ENCODE assay signal across 21 mouse cellular contexts in the genomic region with DNA sequence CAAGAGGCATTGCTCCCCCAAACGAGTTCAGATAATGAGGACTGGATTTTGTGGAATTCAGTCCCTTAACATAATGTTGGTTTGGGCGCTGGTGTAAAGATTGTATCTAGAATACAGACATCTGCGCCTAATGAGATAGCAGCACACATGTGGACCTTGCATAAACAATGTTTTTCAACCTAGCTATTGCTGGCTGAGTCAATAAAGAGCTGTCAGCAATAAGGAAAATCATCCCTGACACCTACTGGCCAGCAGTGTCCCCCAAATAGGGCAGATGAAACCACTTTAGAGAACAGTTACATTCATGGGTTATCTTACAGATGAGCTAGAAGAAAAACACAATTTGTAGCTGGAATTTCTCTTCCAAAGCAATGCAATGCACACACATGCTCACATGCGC.
DNase-seq lines count a peak whose midpoint lies in the region; ATAC-seq and TF ChIP-seq lines count a peak whose summit lies in the region.
"Had no signal": no experiment of that assay in that cellular context is flagged by ENCODE, and none has a peak within 500 bp of the region (broad histone marks: within the 10 kb centered on the region; RNA-seq: fewer than 3 reads in every experiment).

No protein-coding gene starts in this region.

- 36% methylated on average over 4 of the region's 4 CpGs for WGBS in heart, adult 2 months
- 34% methylated on average over 4 of the region's 4 CpGs for WGBS in heart, embryonic 11.5 days (ENCODE audit: insufficient replicate concordance)
- WGBS in midbrain, embryonic 11.5 days: 47% methylated on average over 4 of the region's 4 CpGs
- WGBS in midbrain, embryonic 10.5 days: 46% methylated on average over 4 of the region's 4 CpGs
- WGBS in hindbrain, postnatal 0 days: 45% methylated on average over 4 of the region's 4 CpGs

- H3K9ac ChIP-seq in heart, adult 2 months (ENCODE audit: low read depth, low read length): no peak overlapping the region
- no peak overlapping the region for H3K9ac ChIP-seq in heart, embryonic 11.5 days (ENCODE audit: low read depth, low read length)
- H3K9ac ChIP-seq in midbrain, embryonic 11.5 days (ENCODE audit: low read length): no peak overlapping the region
- H3K9ac ChIP-seq in hindbrain, postnatal 0 days (replicated peaks; ENCODE audit: low read length): no peak overlapping the region
- H3K9ac ChIP-seq: heart, embryonic 13.5 days; liver, embryonic 14.5 days; neural tube, embryonic 13.5 days; stomach, embryonic 15.5 days had no signal

- no peak overlapping the region for H3K4me2 ChIP-seq in heart, embryonic 11.5 days
- no peak overlapping the region for H3K4me2 ChIP-seq in midbrain, embryonic 11.5 days
- no peak overlapping the region for H3K4me2 ChIP-seq in hindbrain, postnatal 0 days (ENCODE audit: low read depth, low read length)
- H3K4me2 ChIP-seq: heart, embryonic 13.5 days; neural tube, embryonic 13.5 days; stomach, embryonic 15.5 days had no signal

- no peaks in the 10 kb centered on the region for H3K36me3 ChIP-seq in heart, adult 2 months (ENCODE audit: control insufficient read depth, insufficient read depth, low read length)
- no peaks in the 10 kb centered on the region for H3K36me3 ChIP-seq in heart, embryonic 11.5 days (ENCODE audit: control insufficient read depth, insufficient read depth, low read length)
- H3K36me3 ChIP-seq in midbrain, embryonic 11.5 days (ENCODE audit: control insufficient read depth, insufficient read depth, low read length): no peaks in the 10 kb centered on the region
- H3K36me3 ChIP-seq in midbrain, embryonic 10.5 days: no peaks in the 10 kb centered on the region
- no peaks in the 10 kb centered on the region for H3K36me3 ChIP-seq in hindbrain, postnatal 0 days (ENCODE audit: insufficient read depth, low read length)
- H3K36me3 ChIP-seq: heart, embryonic 13.5 days; neural tube, embryonic 13.5 days; stomach, embryonic 15.5 days had no signal

- TF ChIP-seq POLR2A in heart, adult 2 months (IDR thresholded peaks at IDR 0.05; ENCODE audit: insufficient read depth, low read depth, low read length): no peak

- TF ChIP-seq CTCF in heart, adult 2 months (IDR thresholded peaks at IDR 0.05): peak; percentile 11; the same call in 1 of the 2 replicates
- TF ChIP-seq CTCF in hindbrain, postnatal 0 days (IDR thresholded peaks at IDR 0.05; ENCODE audit: low read depth): peak; percentile 38

- intact Hi-C loops in heart, adult 2 months (cut with DNase I): no loop called here

- no peak overlapping the region for H3K27ac ChIP-seq in heart, adult 2 months
- no peak overlapping the region for H3K27ac ChIP-seq in heart, embryonic 11.5 days (ENCODE audit: low read depth, low read length)
- H3K27ac ChIP-seq in midbrain, embryonic 11.5 days (ENCODE audit: low read depth, low read length): no peak overlapping the region; the same call in 1 of the 2 replicates
- no peak overlapping the region for H3K27ac ChIP-seq in midbrain, embryonic 10.5 days (replicated peaks)
- H3K27ac ChIP-seq in hindbrain, postnatal 0 days: no peak overlapping the region
- H3K27ac ChIP-seq: heart, embryonic 13.5 days; liver, embryonic 14.5 days; neural tube, embryonic 13.5 days; stomach, embryonic 15.5 days had no signal

- no peak for TF ChIP-seq EP300 in heart, adult 2 months (IDR thresholded peaks at IDR 0.05; ENCODE audit: insufficient read depth, low read depth, low read length)

- H3K4me3 ChIP-seq in heart, adult 2 months: no peak overlapping the region
- no peak overlapping the region for H3K4me3 ChIP-seq in heart, embryonic 11.5 days (ENCODE audit: low read depth, low read length)
- no peak overlapping the region for H3K4me3 ChIP-seq in midbrain, embryonic 11.5 days (ENCODE audit: low read depth, low read length)
- no peak overlapping the region for H3K4me3 ChIP-seq in midbrain, embryonic 10.5 days
- H3K4me3 ChIP-seq in hindbrain, postnatal 0 days (ENCODE audit: low read length): no peak overlapping the region
- H3K4me3 ChIP-seq: heart, embryonic 13.5 days; neural tube, embryonic 13.5 days; stomach, embryonic 15.5 days had no signal

- no peaks in the 10 kb centered on the region for H3K79me2 ChIP-seq in heart, adult 2 months (replicated peaks; ENCODE audit: control insufficient read depth, insufficient read depth, low read length)

- ATAC-seq in heart, embryonic 11.5 days (replicated peaks; ENCODE audit: insufficient number of reproducible peaks, low FRiP score, low TSS enrichment): no peak
- ATAC-seq in midbrain, embryonic 11.5 days (ENCODE audit: low FRiP score): peak; percentile 40; the same call in 1 of the 2 replicates
- no peak; the same call in 1 of the 2 replicates for ATAC-seq in hindbrain, postnatal 0 days
- ATAC-seq: forebrain, embryonic 14.5 days; inflammation-experienced regulatory T-cells, adult 6 months had no signal

- no peaks in the 10 kb centered on the region for H3K9me3 ChIP-seq in heart, embryonic 11.5 days (replicated peaks; ENCODE audit: control insufficient read depth, low read length)
- H3K9me3 ChIP-seq in midbrain, embryonic 11.5 days (ENCODE audit: control insufficient read depth, low read length): no peaks in the 10 kb centered on the region
- H3K9me3 ChIP-seq in midbrain, embryonic 10.5 days (replicated peaks): no peaks in the 10 kb centered on the region
- no peaks in the 10 kb centered on the region for H3K9me3 ChIP-seq in hindbrain, postnatal 0 days (ENCODE audit: low read length)
- H3K9me3 ChIP-seq: heart, embryonic 13.5 days; neural tube, embryonic 13.5 days; stomach, embryonic 15.5 days had no signal

- no peaks in the 10 kb centered on the region for H3K4me1 ChIP-seq in heart, adult 2 months (ENCODE audit: control insufficient read depth, insufficient read depth, low read length)
- no peaks in the 10 kb centered on the region for H3K4me1 ChIP-seq in heart, embryonic 11.5 days (ENCODE audit: control insufficient read depth, insufficient read depth, low read length)
- no peaks in the 10 kb centered on the region for H3K4me1 ChIP-seq in midbrain, embryonic 11.5 days (ENCODE audit: control insufficient read depth, insufficient read depth, low read length)
- H3K4me1 ChIP-seq in midbrain, embryonic 10.5 days: no peaks in the 10 kb centered on the region
- no peaks in the 10 kb centered on the region for H3K4me1 ChIP-seq in hindbrain, postnatal 0 days (ENCODE audit: insufficient read depth, low read length)
- H3K4me1 ChIP-seq: neural tube, embryonic 13.5 days; stomach, embryonic 15.5 days had no signal

- DNase-seq in heart, adult 2 months: no peak
- no peak for DNase-seq in midbrain, embryonic 11.5 days (ENCODE audit: low spot score, missing footprints)
- DNase-seq in midbrain, embryonic 10.5 days (ENCODE audit: low spot score): no peak
- peak; percentile 11 for DNase-seq in hindbrain, postnatal 0 days (ENCODE audit: low spot score)
- no peak for DNase-seq in gastrocnemius, adult 8-10 months (ENCODE audit: low spot score in 2 of 2)
- no peak for DNase-seq in cerebellum, postnatal 25 days
- DNase-seq: adrenal gland, adult 2 months; cerebellum, adult 9-11 months; kidney, adult 9 months; kidney, postnatal 25 days; lung, postnatal 10 days; right cerebral cortex, postnatal 14 days; spleen, adult 18-20 months; thymus, adult 2 months had no signal

- no peaks in the 10 kb centered on the region for H3K27me3 ChIP-seq in heart, adult 2 months (ENCODE audit: control insufficient read depth, insufficient read depth, low read length)
- no peaks in the 10 kb centered on the region for H3K27me3 ChIP-seq in heart, embryonic 11.5 days (ENCODE audit: control insufficient read depth, insufficient read depth, low read length)
- no peaks in the 10 kb centered on the region for H3K27me3 ChIP-seq in midbrain, embryonic 11.5 days (ENCODE audit: control insufficient read depth, insufficient read depth, low read length)
- H3K27me3 ChIP-seq in midbrain, embryonic 10.5 days (ENCODE audit: low read depth, poor library complexity, severe bottlenecking): no peaks in the 10 kb centered on the region
- no peaks in the 10 kb centered on the region for H3K27me3 ChIP-seq in hindbrain, postnatal 0 days (ENCODE audit: insufficient read depth, low read length)
- H3K27me3 ChIP-seq: heart, embryonic 13.5 days; neural tube, embryonic 13.5 days; stomach, embryonic 15.5 days had no signal
